Mouse (Mus musculus) midbrain, embryonic 12.5 days (tissue): ENCODE measurements around the gene Cxcr5. TPM values are rescaled to one million over a fixed set of nuclear protein-coding genes. Genes with fewer than 3 reads are reported as not detected.

Experiments
- ATAC-seq: fragments of 200-750 bp; cut with Nextera tagmentation; 2 replicates; pipeline ENCODE4 v1.8.0; 2017; ENCODE audit warnings: low read depth, moderate TSS enrichment, moderate library complexity; ENCODE audit not compliant: low FRiP score
- H3K27ac ChIP-seq: fragments of 300-500 bp; sonication (generic); replicated peaks from 2 replicates; pipeline ENCODE4 v1.5.1; 2016; ENCODE audit warnings: mild to moderate bottlenecking
- H3K27me3 ChIP-seq: fragments of 300-500 bp; sonication (generic); 2 replicates; pipeline ENCODE4 v1.6.1; 2016; ENCODE audit warnings: mild to moderate bottlenecking
- H3K36me3 ChIP-seq: fragments of 300-500 bp; sonication (generic); 2 replicates; pipeline ENCODE4 v1.6.1; 2016
- H3K4me1 ChIP-seq: fragments of 300-500 bp; sonication (generic); 2 replicates; pipeline ENCODE4 v1.6.1; 2016
- H3K4me2 ChIP-seq: fragments of 300-500 bp; sonication (generic); replicated peaks from 2 replicates; pipeline ENCODE4 v1.6.1; 2016; ENCODE audit warnings: mild to moderate bottlenecking, moderate library complexity
- H3K4me3 ChIP-seq: fragments of 300-500 bp; sonication (generic); 2 replicates; pipeline ENCODE4 v1.5.1; 2016; ENCODE audit warnings: mild to moderate bottlenecking
- H3K9ac ChIP-seq: fragments of 300-500 bp; sonication (generic); replicated peaks from 2 replicates; pipeline ENCODE4 v1.6.1; 2016; ENCODE audit warnings: mild to moderate bottlenecking, moderate library complexity
- H3K9me3 ChIP-seq: fragments of 300-500 bp; sonication (generic); 2 replicates; pipeline ENCODE4 v1.6.1; 2016; ENCODE audit warnings: mild to moderate bottlenecking
- WGBS: fragments of 180-500 bp; shearing (Covaris S2); methylation state at CpG from one replicate; pipeline ENCODE4 v1.1.7; 2016; 5-methylcytosine and 5-hydroxymethylcytosine counted together
- polyA plus RNA-seq: library from polyadenylated mRNA; unstranded; fragments of >200 nt; fragmentation: Nextera tagmentation; extraction: Ambion mirVana; gene quantifications from 2 replicates; pipeline ENCODE4 v1.2.1, GENCODE M21; 2016

Gene Cxcr5
- polyA plus RNA-seq, 1 experiment from 2014 or later = not detected

GRCm38 (mm10) chr9:44513121-44513520, 48.6 kb downstream of the Cxcr5 start:
- no peak for ATAC-seq
- peaks cover 13% of the 10 kb centered on the region for H3K27me3 ChIP-seq
- H3K4me2 ChIP-seq = no peak overlapping the region
- no peak overlapping the region for H3K9ac ChIP-seq
- H3K27ac ChIP-seq = no peak overlapping the region
- H3K4me3 ChIP-seq = no peak overlapping the region
- 89% methylated on average over 11 of the region's 11 CpGs for WGBS
- H3K9me3 ChIP-seq = no peaks in the 10 kb centered on the region
- H3K4me1 ChIP-seq = peaks cover 11% of the 10 kb centered on the region
- peaks cover 9% of the 10 kb centered on the region for H3K36me3 ChIP-seq

GRCm38 (mm10) chr9:44512717-44513003, 49.0 kb downstream of the Cxcr5 start:
- no peak overlapping the region for H3K4me2 ChIP-seq
- H3K4me3 ChIP-seq = no peak overlapping the region
- no peak overlapping the region for H3K9ac ChIP-seq
- H3K9me3 ChIP-seq = no peaks in the 10 kb centered on the region
- H3K36me3 ChIP-seq = peaks cover 14% of the 10 kb centered on the region
- 87% methylated on average over 3 of the region's 3 CpGs for WGBS
- peaks cover 13% of the 10 kb centered on the region for H3K27me3 ChIP-seq
- H3K4me1 ChIP-seq = peaks cover 11% of the 10 kb centered on the region
- no peak overlapping the region for H3K27ac ChIP-seq
- no peak for ATAC-seq

GRCm38 (mm10) chr9:44511935-44512716, 49.6 kb downstream of the Cxcr5 start:
- H3K27me3 ChIP-seq = peaks cover 13% of the 10 kb centered on the region
- no peak overlapping the region for H3K4me2 ChIP-seq
- peaks cover 19% of the 10 kb centered on the region for H3K36me3 ChIP-seq
- H3K9me3 ChIP-seq = no peaks in the 10 kb centered on the region
- H3K4me3 ChIP-seq = no peak overlapping the region
- WGBS = 86% methylated on average over 9 of the region's 9 CpGs
- no peak for ATAC-seq
- no peak overlapping the region for H3K27ac ChIP-seq
- peaks cover 11% of the 10 kb centered on the region for H3K4me1 ChIP-seq
- no peak overlapping the region for H3K9ac ChIP-seq

GRCm38 (mm10) chr9:44510872-44511601, 50.6 kb downstream of the Cxcr5 start:
- Histone ChIP-seq H3K27me3 (peaks cover 13% of the 10 kb centered on the region), H3K27ac (no peak overlapping the region), H3K4me2 (no peak overlapping the region)

GRCm38 (mm10) chr9:44510355-44510871, 51.3 kb downstream of the Cxcr5 start:
- Histone ChIP-seq H3K27me3 (peaks cover 13% of the 10 kb centered on the region), H3K4me3 (no peak overlapping the region), H3K4me2 (peak overlapping the region; percentile 50), H3K4me1 (peaks cover 16% of the 10 kb centered on the region), H3K9me3 (no peaks in the 10 kb centered on the region), H3K9ac (no peak overlapping the region), H3K36me3 (peaks cover 36% of the 10 kb centered on the region), H3K27ac (no peak overlapping the region)
- 33% methylated on average over 9 of the region's 9 CpGs for WGBS
- ATAC-seq = no peak

More at GRCm38 (mm10) chr9:44510872-44511601, 50.6 kb downstream of the Cxcr5 start:
- no peaks in the 10 kb centered on the region for H3K9me3 ChIP-seq
- H3K4me3 ChIP-seq = no peak overlapping the region
- 76% methylated on average over 5 of the region's 5 CpGs for WGBS
- no peak overlapping the region for H3K9ac ChIP-seq
- peaks cover 30% of the 10 kb centered on the region for H3K36me3 ChIP-seq
- no peak for ATAC-seq
- peaks cover 11% of the 10 kb centered on the region for H3K4me1 ChIP-seq

- peak overlapping the region; percentile 37; the same call in 1 of the 2 replicates for H3K9ac ChIP-seq
- WGBS = 12% methylated on average over 24 of the region's 27 CpGs
- peaks cover 41% of the 10 kb centered on the region for H3K36me3 ChIP-seq
- H3K4me2 ChIP-seq = peak overlapping the region; percentile 50
- H3K4me3 ChIP-seq = peak overlapping the region; percentile 29
- ATAC-seq = peak; percentile 47; the same call in 1 of the 2 replicates
- no peak overlapping the region for H3K27ac ChIP-seq
- H3K9me3 ChIP-seq = no peaks in the 10 kb centered on the region
- peaks cover 13% of the 10 kb centered on the region for H3K27me3 ChIP-seq
- peaks cover 16% of the 10 kb centered on the region for H3K4me1 ChIP-seq
Measured at GRCm38 (mm10) chr9:44509487-44510354, 52.0 kb downstream of the Cxcr5 start.

- H3K9ac ChIP-seq = peak overlapping the region; percentile 37; the same call in 1 of the 2 replicates
- peaks cover 16% of the 10 kb centered on the region for H3K4me1 ChIP-seq
- no peaks in the 10 kb centered on the region for H3K9me3 ChIP-seq
- H3K4me2 ChIP-seq = no peak overlapping the region
- no peak for ATAC-seq
- no peak overlapping the region for H3K27ac ChIP-seq
- 84% methylated on average over 19 of the region's 19 CpGs for WGBS
- no peak overlapping the region for H3K4me3 ChIP-seq
- peaks cover 13% of the 10 kb centered on the region for H3K27me3 ChIP-seq
- H3K36me3 ChIP-seq = peaks cover 43% of the 10 kb centered on the region
Measured at GRCm38 (mm10) chr9:44508721-44509486, 52.8 kb downstream of the Cxcr5 start.

- no peak overlapping the region for H3K9ac ChIP-seq
- no peak for ATAC-seq
- H3K4me1 ChIP-seq = peaks cover 16% of the 10 kb centered on the region
- no peak overlapping the region for H3K4me3 ChIP-seq
- no peak overlapping the region for H3K4me2 ChIP-seq
- H3K36me3 ChIP-seq = peaks cover 46% of the 10 kb centered on the region
- 89% methylated on average over 18 of the region's 18 CpGs for WGBS
- H3K27ac ChIP-seq = no peak overlapping the region
- peaks cover 13% of the 10 kb centered on the region for H3K27me3 ChIP-seq
- no peaks in the 10 kb centered on the region for H3K9me3 ChIP-seq
Measured at GRCm38 (mm10) chr9:44508124-44508619, 53.5 kb downstream of the Cxcr5 start.

GRCm38 (mm10) chr9:44507345-44507744, 54.3 kb downstream of the Cxcr5 start:
- no peak overlapping the region for H3K27ac ChIP-seq
- no peak overlapping the region for H3K4me3 ChIP-seq
- H3K9ac ChIP-seq = no peak overlapping the region
- peaks cover 46% of the 10 kb centered on the region for H3K36me3 ChIP-seq
- peaks cover 16% of the 10 kb centered on the region for H3K4me1 ChIP-seq
- H3K9me3 ChIP-seq = no peaks in the 10 kb centered on the region
- 96% methylated on average over 6 of the region's 6 CpGs for WGBS
- no peak for ATAC-seq
- H3K27me3 ChIP-seq = peaks cover 13% of the 10 kb centered on the region
- H3K4me2 ChIP-seq = no peak overlapping the region

GRCm38 (mm10) chr9:44506566-44506965, 55.1 kb downstream of the Cxcr5 start:
- H3K4me1 ChIP-seq = peaks cover 20% of the 10 kb centered on the region
- H3K27ac ChIP-seq = no peak overlapping the region
- ATAC-seq = no peak
- peaks cover 46% of the 10 kb centered on the region for H3K36me3 ChIP-seq
- no peak overlapping the region for H3K4me2 ChIP-seq
- H3K4me3 ChIP-seq = no peak overlapping the region
- no peak overlapping the region for H3K9ac ChIP-seq
- H3K9me3 ChIP-seq = no peaks in the 10 kb centered on the region
- WGBS = 95% methylated on average over 13 of the region's 13 CpGs
- H3K27me3 ChIP-seq = peaks cover 13% of the 10 kb centered on the region
